Mouse (Mus musculus): ENCODE measurements around the gene Ifitm1. TPM values are rescaled to one million over a fixed set of nuclear protein-coding genes. Genes with fewer than 3 reads are reported as not detected.
"Not testable (repeated sequence)": the region's sequence is repeated elsewhere in the genome, so short reads cannot be mapped to it uniquely, and the experiment has no call there.

Ifitm1 gene
- polyA plus RNA-seq, 1 experiment from 2014 or later: 43.1 TPM

DNA sequence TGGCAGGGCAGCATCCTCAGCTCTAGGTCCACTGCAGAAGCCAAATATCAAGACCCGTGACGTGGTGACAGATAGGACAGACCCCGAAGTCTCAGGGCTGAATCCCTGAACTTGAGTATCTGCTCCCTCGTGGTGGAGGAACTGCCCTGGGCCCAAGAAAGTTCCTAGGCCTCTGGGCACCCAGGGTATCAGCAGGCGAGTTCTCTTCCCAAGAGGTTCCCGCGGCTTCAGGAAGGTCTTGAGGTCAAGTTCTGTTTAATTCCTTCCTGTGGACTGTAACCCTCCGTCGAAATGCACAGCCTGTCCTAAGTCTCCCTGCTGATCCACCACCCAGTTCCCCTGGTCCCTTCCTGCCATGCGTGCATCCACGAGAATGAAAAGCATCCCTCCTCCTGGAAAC is 13.9 kb upstream of the Ifitm1 start:
- H3K9me3 ChIP-seq (replicated peaks): no peaks in the 10 kb centered on the region
- peaks cover 42% of the 10 kb centered on the region for H3K36me3 ChIP-seq
- H3K27me3 ChIP-seq (ENCODE audit: low read depth, poor library complexity, severe bottlenecking): no peaks in the 10 kb centered on the region
- 87% methylated on average over 11 of the region's 11 CpGs for WGBS
- H3K27ac ChIP-seq: no peak overlapping the region
- no peak for DNase-seq (ENCODE audit: low spot score)
- H3K4me1 ChIP-seq: peaks cover 72% of the 10 kb centered on the region
- H3K4me3 ChIP-seq: no peak overlapping the region

DNA sequence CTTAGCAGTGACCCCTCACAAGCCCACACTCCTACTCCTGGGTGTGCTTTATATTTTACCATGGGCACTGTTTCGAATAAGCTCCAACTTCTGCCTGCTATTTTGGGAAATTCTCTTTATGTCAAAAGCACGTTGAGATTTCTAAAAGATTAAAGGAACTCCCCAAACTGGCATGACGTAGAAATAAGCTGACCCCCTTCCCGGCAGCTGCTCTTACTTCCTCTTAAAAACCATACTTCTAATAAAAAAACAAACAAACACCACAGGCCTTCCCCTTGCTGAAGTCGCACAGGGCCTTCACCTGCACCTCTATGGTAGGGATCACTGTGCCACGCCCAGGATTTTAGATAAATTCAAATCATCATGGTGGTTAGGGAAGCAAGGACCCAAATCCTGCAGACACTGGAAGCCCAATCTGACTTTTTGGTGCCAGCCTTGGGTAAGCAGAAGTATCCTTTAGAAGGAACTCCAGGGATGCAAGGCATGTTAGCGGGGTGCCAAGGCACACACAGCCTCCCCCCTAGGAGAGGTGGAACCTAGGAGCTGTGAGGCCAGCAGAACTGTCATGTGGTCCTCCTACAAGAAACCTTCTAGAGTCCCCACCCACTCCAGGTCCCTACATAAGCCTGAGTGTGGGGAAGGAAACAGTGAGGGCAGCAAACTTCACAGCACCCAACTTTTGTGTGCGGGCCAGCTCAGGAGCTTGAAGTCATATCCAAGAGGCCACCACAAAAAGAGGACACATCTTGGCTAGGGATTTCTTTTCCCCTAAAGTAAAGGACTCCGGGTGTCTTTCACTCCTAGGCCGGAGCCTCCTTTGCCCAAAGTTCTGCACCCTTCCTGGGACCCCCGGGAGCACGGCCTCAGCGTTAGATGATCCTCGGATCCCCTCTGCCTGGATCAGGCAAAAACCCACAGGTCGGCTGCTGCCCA is 13.0 kb upstream of the Ifitm1 start:
- no peaks in the 10 kb centered on the region for H3K9me3 ChIP-seq (replicated peaks)
- no peaks in the 10 kb centered on the region for H3K27me3 ChIP-seq (ENCODE audit: low read depth, poor library complexity, severe bottlenecking)
- H3K27ac ChIP-seq: peak overlapping the region; percentile 91; the same call in 1 of the 2 replicates
- H3K36me3 ChIP-seq: peaks cover 33% of the 10 kb centered on the region
- H3K4me3 ChIP-seq: peak overlapping the region; percentile 69
- 66% methylated on average over 15 of the region's 15 CpGs for WGBS
- DNase-seq (ENCODE audit: low spot score): no peak
- H3K4me1 ChIP-seq: peaks cover 76% of the 10 kb centered on the region

DNA sequence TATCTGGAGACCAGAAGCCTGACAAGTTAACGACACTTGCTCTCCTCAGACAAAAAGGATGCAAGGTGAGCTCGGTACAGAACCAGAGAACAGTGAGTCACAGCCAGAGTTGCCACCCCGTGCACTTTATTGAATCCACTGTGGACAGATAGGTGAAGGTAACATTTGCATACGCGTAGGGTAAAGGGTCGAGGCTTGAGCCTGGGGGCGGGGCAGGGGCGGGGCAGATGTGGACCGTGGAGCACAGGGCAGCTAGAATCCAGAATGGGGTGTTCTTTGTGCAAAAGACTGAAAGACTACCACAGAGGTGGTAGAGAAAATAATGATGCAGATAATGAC is 12.3 kb upstream of the Ifitm1 start:
- peak; percentile 61 for DNase-seq (ENCODE audit: low spot score)
- 7% methylated on average over 9 of the region's 9 CpGs for WGBS
- Histone ChIP-seq H3K4me3 (peak overlapping the region; percentile 69), H3K27ac (peak overlapping the region; percentile 91), H3K36me3 (peaks cover 27% of the 10 kb centered on the region), H3K9me3 (replicated peaks) (no peaks in the 10 kb centered on the region), H3K27me3 (ENCODE audit: low read depth, poor library complexity, severe bottlenecking) (no peaks in the 10 kb centered on the region), H3K4me1 (peaks cover 80% of the 10 kb centered on the region)

DNA sequence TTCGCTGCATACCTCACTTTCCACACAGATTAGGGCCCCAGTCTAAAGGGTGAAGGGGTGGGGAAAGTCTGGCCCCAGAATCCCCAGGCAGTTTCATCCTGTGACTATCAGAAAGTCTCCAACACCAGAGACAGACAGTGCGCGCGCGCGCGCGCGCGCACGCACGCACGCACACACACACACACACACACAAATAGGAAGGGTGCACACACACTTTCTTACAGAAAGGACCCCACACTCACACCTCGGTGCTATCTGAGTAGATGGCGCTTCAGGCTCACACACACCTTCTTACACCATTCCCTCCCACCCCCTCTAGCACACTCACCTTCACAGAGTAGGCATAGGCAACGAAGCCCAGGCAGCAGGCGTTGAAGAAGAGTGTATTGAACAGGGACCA is 11.7 kb upstream of the Ifitm1 start:
- H3K36me3 ChIP-seq: peaks cover 20% of the 10 kb centered on the region
- H3K4me3 ChIP-seq: peak overlapping the region; percentile 69
- 1% methylated on average over 17 of the region's 17 CpGs for WGBS
- H3K27me3 ChIP-seq (ENCODE audit: low read depth, poor library complexity, severe bottlenecking): no peaks in the 10 kb centered on the region
- peak overlapping the region; percentile 91 for H3K27ac ChIP-seq
- H3K9me3 ChIP-seq (replicated peaks): no peaks in the 10 kb centered on the region
- DNase-seq (ENCODE audit: low spot score): peak; percentile 54
- H3K4me1 ChIP-seq: peaks cover 77% of the 10 kb centered on the region

DNA sequence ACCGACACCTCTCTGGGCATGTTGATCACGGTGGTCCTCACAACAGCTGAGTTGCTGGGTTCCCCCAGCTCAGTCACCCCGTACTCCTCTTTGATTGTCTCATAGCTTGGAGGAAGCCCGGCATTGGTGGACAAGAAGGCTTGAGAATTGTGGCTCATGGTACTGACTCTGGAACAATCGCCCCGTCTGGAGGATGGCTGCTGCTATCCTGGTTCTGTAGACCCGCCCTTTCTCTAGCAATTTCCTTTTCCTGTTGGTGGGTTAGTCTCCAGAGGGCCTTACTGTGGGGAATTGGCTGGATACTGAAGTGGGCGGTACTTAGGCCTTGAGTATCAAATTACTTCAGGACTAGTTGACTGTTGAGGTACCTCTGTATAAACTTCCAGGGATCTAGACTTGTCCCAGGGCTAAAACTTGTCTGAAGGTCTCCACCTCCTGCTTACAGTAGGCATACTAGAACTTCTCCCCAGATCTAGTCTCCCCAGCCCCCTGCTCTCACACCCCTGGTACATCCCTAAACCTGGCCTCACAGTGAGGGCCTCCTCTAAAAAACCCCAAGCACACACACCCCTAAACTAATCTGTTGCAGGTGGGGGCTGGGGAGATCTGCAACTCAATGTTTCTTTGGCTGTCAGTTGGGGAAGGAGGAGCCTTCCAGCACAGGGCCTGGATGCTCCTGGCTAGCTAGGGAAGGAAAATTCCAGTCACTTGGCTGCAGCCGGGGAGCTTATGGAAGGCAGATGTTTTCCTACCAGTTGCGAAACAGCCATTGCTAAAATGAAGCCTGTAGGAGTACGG is 11.1 kb upstream of the Ifitm1 start, which contains the start of the genes Gm45717 and Ifitm2:
Gene Gm45717 (minus strand): TSS at position 180 of the 798 bp plus-strand sequence.
Gene Ifitm2 (minus strand): TSS at position 230 of the 798 bp plus-strand sequence.
- peak within 1 kb of the TSS; percentile 91 for H3K27ac ChIP-seq
- peak; percentile 80 for DNase-seq (ENCODE audit: low spot score)
- peak within 1 kb of the TSS; percentile 69 for H3K4me3 ChIP-seq
- H3K27me3 ChIP-seq (ENCODE audit: low read depth, poor library complexity, severe bottlenecking): no peaks in the 10 kb centered on the region
- 7% methylated on average over 11 of the region's 11 CpGs for WGBS
- H3K36me3 ChIP-seq: peaks cover 17% of the 10 kb centered on the region
- H3K4me1 ChIP-seq: peaks cover 71% of the 10 kb centered on the region
- H3K9me3 ChIP-seq (replicated peaks): no peaks in the 10 kb centered on the region

DNA sequence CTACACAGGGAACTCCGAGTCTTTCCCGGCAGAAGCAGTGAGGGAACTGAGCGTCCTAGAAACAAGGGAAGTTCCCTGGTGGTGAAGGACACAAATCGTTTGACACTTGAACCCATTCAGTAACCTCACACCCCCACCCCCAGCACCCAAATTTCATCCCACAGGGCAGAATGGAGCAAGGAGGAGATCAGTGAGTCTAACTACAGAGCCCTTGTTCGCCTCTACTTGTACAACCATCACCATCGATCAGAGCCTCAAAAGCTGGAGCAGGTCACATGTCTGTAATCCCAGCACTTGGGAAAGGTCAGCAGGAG is 10.5 kb upstream of the Ifitm1 start:
- H3K27me3 ChIP-seq (ENCODE audit: low read depth, poor library complexity, severe bottlenecking): no peaks in the 10 kb centered on the region
- H3K4me1 ChIP-seq: peaks cover 66% of the 10 kb centered on the region
- 36% methylated on average over 6 of the region's 6 CpGs for WGBS
- H3K36me3 ChIP-seq: peaks cover 17% of the 10 kb centered on the region
- peak overlapping the region; percentile 69 for H3K4me3 ChIP-seq
- peak overlapping the region; percentile 91 for H3K27ac ChIP-seq
- DNase-seq (ENCODE audit: low spot score): peak; percentile 34
- H3K9me3 ChIP-seq (replicated peaks): no peaks in the 10 kb centered on the region

DNA sequence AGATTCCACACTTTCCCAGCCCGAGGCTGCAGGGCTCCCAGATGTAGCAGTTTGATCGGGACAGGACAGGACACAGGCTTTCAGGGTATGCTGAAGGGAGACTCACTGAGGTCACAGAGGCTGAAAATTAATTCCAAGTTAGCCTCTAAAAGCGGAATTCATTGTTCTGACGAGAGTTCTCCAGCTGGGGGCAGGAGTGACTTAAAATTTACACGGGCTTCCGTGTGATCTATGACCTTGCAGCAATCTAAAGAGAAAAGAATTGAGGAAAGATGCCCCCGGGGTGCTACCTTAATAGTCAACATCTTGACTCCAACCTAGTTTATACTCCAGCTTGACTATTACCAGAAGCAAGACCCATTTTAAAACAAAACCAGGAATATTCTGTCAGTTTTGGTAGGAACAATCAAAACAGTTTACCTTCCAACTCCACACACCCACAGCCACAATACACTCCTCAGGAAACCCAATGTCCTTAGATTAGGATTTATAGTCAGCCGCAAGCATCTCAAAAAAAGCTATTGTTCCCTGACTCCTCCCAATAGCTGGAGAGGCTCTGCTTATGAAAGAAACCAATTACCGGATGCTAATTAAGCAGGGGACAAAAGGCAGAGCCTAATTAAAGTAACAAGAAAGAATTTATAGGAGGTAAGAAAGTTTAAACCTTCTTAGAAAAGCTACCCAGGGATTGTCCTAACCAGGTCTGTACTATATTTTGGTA is 7.7 kb upstream of the Ifitm1 start:
- DNase-seq (ENCODE audit: low spot score): no peak
- 8% methylated on average over 9 of the region's 9 CpGs for WGBS
- no peak overlapping the region for H3K4me3 ChIP-seq
- no peaks in the 10 kb centered on the region for H3K36me3 ChIP-seq
- H3K27me3 ChIP-seq (ENCODE audit: low read depth, poor library complexity, severe bottlenecking): no peaks in the 10 kb centered on the region
- H3K27ac ChIP-seq: peak overlapping the region; percentile 53; the same call in 1 of the 2 replicates
- no peaks in the 10 kb centered on the region for H3K9me3 ChIP-seq (replicated peaks)
- H3K4me1 ChIP-seq: peaks cover 37% of the 10 kb centered on the region

DNA sequence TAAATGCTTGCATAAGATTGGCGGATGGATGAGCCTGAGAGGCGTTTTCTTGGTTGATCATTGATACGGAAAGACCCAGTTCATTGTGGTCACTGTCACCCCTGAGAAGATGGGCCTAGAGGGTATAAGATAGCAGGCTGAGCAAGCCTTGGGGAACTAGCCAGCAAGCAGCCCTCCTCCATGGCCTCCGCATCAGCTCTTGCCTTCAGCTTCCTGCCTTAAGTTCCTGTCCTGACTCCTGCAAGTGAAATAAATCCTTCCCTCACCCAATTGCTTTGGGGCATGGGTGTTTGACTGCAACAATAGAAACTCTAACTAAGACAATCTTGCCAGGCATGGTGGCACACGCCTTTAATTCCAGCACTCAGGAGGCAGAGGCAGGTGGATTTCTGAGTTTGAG is 7.0 kb upstream of the Ifitm1 start:
- Histone ChIP-seq H3K4me1 (peaks cover 31% of the 10 kb centered on the region), H3K36me3 (no peaks in the 10 kb centered on the region), H3K4me3 (no peak overlapping the region), H3K27ac (no peak overlapping the region), H3K27me3 (ENCODE audit: low read depth, poor library complexity, severe bottlenecking) (no peaks in the 10 kb centered on the region), H3K9me3 (replicated peaks) (no peaks in the 10 kb centered on the region)
- WGBS: 80% methylated on average over 5 of the region's 5 CpGs
- no peak for DNase-seq (ENCODE audit: low spot score)

DNA sequence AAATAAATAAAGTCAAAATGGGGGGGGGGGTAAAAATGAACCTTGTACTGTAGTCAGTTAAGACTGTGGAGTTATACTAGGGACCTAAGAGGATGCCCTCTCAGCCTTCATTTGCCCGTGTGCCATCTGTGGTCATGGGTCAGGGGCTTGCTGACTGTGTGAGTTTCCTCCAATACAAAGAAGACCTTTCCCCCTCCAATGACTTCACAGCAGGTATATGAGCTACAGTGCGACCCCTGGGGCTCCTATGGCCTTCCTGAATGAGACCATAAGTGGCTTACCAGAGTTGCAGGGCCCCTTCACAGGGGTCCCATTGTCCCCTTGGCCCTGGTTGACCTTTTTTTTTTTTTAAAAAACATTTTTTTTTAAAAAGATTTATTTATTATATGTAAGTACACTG is 5.6 kb upstream of the Ifitm1 start:
- 77% methylated on average over 2 of the region's 2 CpGs for WGBS
- peaks cover 22% of the 10 kb centered on the region for H3K4me1 ChIP-seq
- no peaks in the 10 kb centered on the region for H3K27me3 ChIP-seq (ENCODE audit: low read depth, poor library complexity, severe bottlenecking)
- H3K36me3 ChIP-seq: no peaks in the 10 kb centered on the region
- no peaks in the 10 kb centered on the region for H3K9me3 ChIP-seq (replicated peaks)
- H3K27ac ChIP-seq: no peak overlapping the region
- H3K4me3 ChIP-seq: no peak overlapping the region
- DNase-seq (ENCODE audit: low spot score): no peak

DNA sequence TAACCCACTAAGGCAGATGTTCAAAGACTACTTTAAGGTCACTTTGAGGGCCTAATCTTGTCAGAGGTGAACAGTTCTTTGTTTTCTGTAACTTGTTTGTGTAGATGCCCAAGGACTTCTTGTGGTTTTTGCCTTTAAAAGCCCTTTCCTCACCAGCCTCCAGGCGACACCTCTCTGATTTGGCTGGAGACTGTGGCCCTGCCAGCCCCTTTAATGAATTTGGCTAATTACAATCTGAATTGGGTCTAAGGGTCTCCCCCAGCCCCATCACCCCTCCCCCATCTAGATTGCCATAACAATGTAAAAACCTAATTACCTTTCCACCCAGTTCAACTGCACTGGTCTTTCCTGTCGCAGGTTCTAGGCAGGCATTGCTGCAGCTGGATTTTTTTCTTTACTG is 4.3 kb upstream of the Ifitm1 start:
- Histone ChIP-seq H3K4me3 (no peak overlapping the region), H3K9me3 (replicated peaks) (no peaks in the 10 kb centered on the region), H3K27me3 (ENCODE audit: low read depth, poor library complexity, severe bottlenecking) (no peaks in the 10 kb centered on the region), H3K27ac (no peak overlapping the region), H3K4me1 (peaks cover 23% of the 10 kb centered on the region), H3K36me3 (no peaks in the 10 kb centered on the region)
- DNase-seq (ENCODE audit: low spot score): no peak
- whole genome bisulfite sequencing: 56% methylated on average over 2 of the region's 2 CpGs

DNA sequence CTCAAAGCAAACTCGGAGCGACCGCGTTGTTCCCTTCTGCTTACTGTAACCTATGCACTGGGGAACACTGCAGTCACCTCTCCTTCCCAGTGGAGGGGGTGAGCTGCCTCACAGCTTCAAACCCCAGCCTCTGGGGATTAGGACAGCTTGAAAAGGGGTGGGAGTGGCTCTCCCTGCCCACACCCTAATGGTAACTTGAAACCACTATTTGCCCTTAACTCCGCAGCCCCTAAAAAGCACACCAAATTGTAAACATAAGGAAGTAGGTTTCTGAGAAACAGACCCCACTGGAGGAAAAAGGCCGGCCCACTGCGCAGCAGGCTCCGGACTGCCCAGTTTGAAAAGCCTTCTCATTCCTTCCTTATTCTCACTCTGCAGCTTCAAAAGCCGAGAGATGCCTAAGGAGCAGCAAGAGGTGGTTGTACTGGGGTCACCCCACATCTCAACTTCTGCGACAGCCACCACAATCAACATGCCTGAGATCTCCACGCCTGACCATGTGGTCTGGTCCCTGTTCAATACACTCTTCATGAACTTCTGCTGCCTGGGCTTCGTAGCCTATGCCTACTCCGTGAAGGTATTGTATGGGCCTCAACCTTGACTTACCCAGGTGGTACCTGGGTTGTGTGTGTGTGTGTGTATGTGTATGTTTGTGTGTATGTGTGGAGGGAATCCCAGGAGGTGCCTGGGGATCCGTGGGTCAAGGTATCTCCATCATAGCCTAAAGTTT is 1.0 kb downstream of the Ifitm1 start:
- WGBS: 2% methylated on average over 14 of the region's 14 CpGs
- Histone ChIP-seq H3K4me3 (peak overlapping the region; percentile 36), H3K27me3 (ENCODE audit: low read depth, poor library complexity, severe bottlenecking) (no peaks in the 10 kb centered on the region), H3K27ac (peak overlapping the region; percentile 67), H3K36me3 (no peaks in the 10 kb centered on the region), H3K4me1 (peaks cover 49% of the 10 kb centered on the region), H3K9me3 (replicated peaks) (no peaks in the 10 kb centered on the region)
- DNase-seq (ENCODE audit: low spot score): peak; percentile 55

DNA sequence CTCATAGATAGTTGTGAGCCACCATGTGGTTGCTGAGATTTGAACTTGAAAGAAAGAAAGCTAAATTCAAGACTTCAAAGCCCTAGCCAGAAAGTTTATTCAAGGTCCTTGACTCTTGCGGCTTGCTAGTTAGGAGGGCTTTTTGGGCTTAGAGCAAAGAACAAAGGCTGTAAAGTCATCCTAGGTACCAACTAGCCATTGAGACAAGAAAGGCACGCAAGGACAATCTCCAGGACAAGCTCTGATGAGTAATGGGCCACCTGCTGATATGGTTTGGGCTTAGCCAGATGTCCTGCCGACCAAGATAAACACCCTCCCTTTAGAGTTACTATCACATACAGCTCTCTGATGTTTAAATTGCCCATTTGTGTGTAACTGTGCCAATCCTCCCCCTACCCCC is 1.7 kb downstream of the Ifitm1 start:
- not testable (repeated sequence) for H3K36me3 ChIP-seq; DNase-seq (ENCODE audit: low spot score); H3K9me3 ChIP-seq (replicated peaks); H3K27me3 ChIP-seq (ENCODE audit: low read depth, poor library complexity, severe bottlenecking)
- Histone ChIP-seq H3K27ac (peak overlapping the region; percentile 67; the same call in 1 of the 2 replicates), H3K4me3 (peak overlapping the region; percentile 36; the same call in 1 of the 2 replicates), H3K4me1 (peaks cover 56% of the 10 kb centered on the region)
- WGBS: 11% methylated on average over 3 of the region's 3 CpGs
